Mouse (Mus musculus): Measurements from ENCODE around the gene H2-Ab1.

- TF ChIP-seq CTCF (IDR thresholded peaks at IDR 0.05; ENCODE audit: low read depth, low read length) (no peak), POLR2A (IDR thresholded peaks at IDR 0.05; ENCODE audit: borderline replicate concordance, low read depth, low read length) (no peak)
These were observed 47.8 kb upstream of the H2-Ab1 start for GRCm38 (mm10) chr17:34209680-34210079.

Measured in bone marrow macrophage, adult 2 months (primary cell).